Mouse (Mus musculus): ENCODE measurements around the gene Tspyl3.

Tspyl3 gene

GRCm38 (mm10) chr2:153228523-153228922 lies 3.3 kb upstream of the Tspyl3 start:
- no peak for ATAC-seq (ENCODE audit: insufficient number of reproducible peaks, low FRiP score, low TSS enrichment)

GRCm38 (mm10) chr2:153227959-153228358 lies 2.7 kb upstream of the Tspyl3 start:
- no peak for ATAC-seq (ENCODE audit: insufficient number of reproducible peaks, low FRiP score, low TSS enrichment)

- no peak for ATAC-seq (ENCODE audit: insufficient number of reproducible peaks, low FRiP score, low TSS enrichment)
Measured at GRCm38 (mm10) chr2:153225595-153225953, 333 bp upstream of the Tspyl3 start.

GRCm38 (mm10) chr2:153222566-153222965 lies 2.7 kb downstream of the Tspyl3 start:
- no peak for ATAC-seq (ENCODE audit: insufficient number of reproducible peaks, low FRiP score, low TSS enrichment)

- ATAC-seq (ENCODE audit: insufficient number of reproducible peaks, low FRiP score, low TSS enrichment) = no peak
Measured at GRCm38 (mm10) chr2:153222130-153222529, 3.1 kb downstream of the Tspyl3 start.

- no peak for ATAC-seq (ENCODE audit: insufficient number of reproducible peaks, low FRiP score, low TSS enrichment)
Measured at GRCm38 (mm10) chr2:153221620-153222019, 3.6 kb downstream of the Tspyl3 start.

GRCm38 (mm10) chr2:153218516-153218915 lies 6.7 kb downstream of the Tspyl3 start:
- no peak for ATAC-seq (ENCODE audit: insufficient number of reproducible peaks, low FRiP score, low TSS enrichment)

GRCm38 (mm10) chr2:153217826-153218340 lies 7.4 kb downstream of the Tspyl3 start:
- no peak for ATAC-seq (ENCODE audit: insufficient number of reproducible peaks, low FRiP score, low TSS enrichment)

- no peak for ATAC-seq (ENCODE audit: insufficient number of reproducible peaks, low FRiP score, low TSS enrichment)
Measured at GRCm38 (mm10) chr2:153215421-153215820, 9.8 kb downstream of the Tspyl3 start.

- no peak for ATAC-seq (ENCODE audit: insufficient number of reproducible peaks, low FRiP score, low TSS enrichment)
Measured at GRCm38 (mm10) chr2:153214771-153215259, 10.4 kb downstream of the Tspyl3 start.

- ATAC-seq (ENCODE audit: insufficient number of reproducible peaks, low FRiP score, low TSS enrichment) = no peak
Measured at GRCm38 (mm10) chr2:153213351-153213750, 11.9 kb downstream of the Tspyl3 start.

GRCm38 (mm10) chr2:153211451-153211850 lies 13.8 kb downstream of the Tspyl3 start:
- no peak for ATAC-seq (ENCODE audit: insufficient number of reproducible peaks, low FRiP score, low TSS enrichment)

- ATAC-seq (ENCODE audit: insufficient number of reproducible peaks, low FRiP score, low TSS enrichment) = no peak
Measured at GRCm38 (mm10) chr2:153209286-153209685, 16.0 kb downstream of the Tspyl3 start.

- no peak for ATAC-seq (ENCODE audit: insufficient number of reproducible peaks, low FRiP score, low TSS enrichment)
Measured at GRCm38 (mm10) chr2:153208149-153208548, 17.1 kb downstream of the Tspyl3 start.

- no peak for ATAC-seq (ENCODE audit: insufficient number of reproducible peaks, low FRiP score, low TSS enrichment)
Measured at GRCm38 (mm10) chr2:153202766-153203165, 22.5 kb downstream of the Tspyl3 start.

- no peak for ATAC-seq (ENCODE audit: insufficient number of reproducible peaks, low FRiP score, low TSS enrichment)
Measured at GRCm38 (mm10) chr2:153199114-153199513, 26.1 kb downstream of the Tspyl3 start.

GRCm38 (mm10) chr2:153198485-153198884 lies 26.8 kb downstream of the Tspyl3 start:
- no peak for ATAC-seq (ENCODE audit: insufficient number of reproducible peaks, low FRiP score, low TSS enrichment)

- no peak for ATAC-seq (ENCODE audit: insufficient number of reproducible peaks, low FRiP score, low TSS enrichment)
Measured at GRCm38 (mm10) chr2:153194255-153194654, 31.0 kb downstream of the Tspyl3 start.

GRCm38 (mm10) chr2:153191242-153191641 lies 34.0 kb downstream of the Tspyl3 start:
- no peak for ATAC-seq (ENCODE audit: insufficient number of reproducible peaks, low FRiP score, low TSS enrichment)

GRCm38 (mm10) chr2:153187848-153188247 lies 37.4 kb downstream of the Tspyl3 start:
- ATAC-seq (ENCODE audit: insufficient number of reproducible peaks, low FRiP score, low TSS enrichment) = no peak

GRCm38 (mm10) chr2:153186176-153186591 lies 39.1 kb downstream of the Tspyl3 start:
- ATAC-seq (ENCODE audit: insufficient number of reproducible peaks, low FRiP score, low TSS enrichment) = no peak

GRCm38 (mm10) chr2:153179961-153180360 lies 45.3 kb downstream of the Tspyl3 start:
- no peak for ATAC-seq (ENCODE audit: insufficient number of reproducible peaks, low FRiP score, low TSS enrichment)
